Mouse (Mus musculus): Measurements from ENCODE around the gene March8. TPM values are rescaled to one million over a fixed set of nuclear protein-coding genes. Genes with fewer than 3 reads are reported as not detected.
A peak's percentile ranks its signal among the peaks of the same experiment; 100 is the strongest.
"Not testable (repeated sequence)": the region's sequence is repeated elsewhere in the genome, so short reads cannot be mapped to it uniquely, and the experiment has no call there.

March8 gene
- polyA plus RNA-seq, 1 experiment from 2014 or later, result 68.5 TPM

GRCm38 (mm10) chr6:116351534-116351933 is 13.7 kb downstream of the March8 start:
- WGBS, result 85% methylated on average over 4 of the region's 4 CpGs
- Histone ChIP-seq H3K36me3 (no peaks in the 10 kb centered on the region), H3K27me3 (no peaks in the 10 kb centered on the region), H3K27ac (no peak overlapping the region), H3K9me3 (no peaks in the 10 kb centered on the region), H3K4me2 (replicated peaks) (no peak overlapping the region), H3K4me3 (replicated peaks) (no peak overlapping the region), H3K9ac (replicated peaks) (no peak overlapping the region), H3K4me1 (replicated peaks) (no peaks in the 10 kb centered on the region)
- ATAC-seq, result no peak

- no peaks in the 10 kb centered on the region for H3K9me3 ChIP-seq
- H3K27me3 ChIP-seq, result no peaks in the 10 kb centered on the region
- no peak overlapping the region for H3K9ac ChIP-seq (replicated peaks)
- H3K4me3 ChIP-seq (replicated peaks), result no peak overlapping the region
- ATAC-seq, result no peak
- no peaks in the 10 kb centered on the region for H3K4me1 ChIP-seq (replicated peaks)
- H3K27ac ChIP-seq, result no peak overlapping the region
- no peaks in the 10 kb centered on the region for H3K36me3 ChIP-seq
- no peak overlapping the region for H3K4me2 ChIP-seq (replicated peaks)
- 94% methylated on average over 1 of the region's 1 CpGs for WGBS
These were observed 15.6 kb downstream of the March8 start for GRCm38 (mm10) chr6:116353428-116353827.

- H3K4me3 ChIP-seq (replicated peaks); H3K9ac ChIP-seq (replicated peaks); ATAC-seq; H3K27me3 ChIP-seq; H3K36me3 ChIP-seq; H3K4me2 ChIP-seq (replicated peaks); H3K4me1 ChIP-seq (replicated peaks); H3K9me3 ChIP-seq; H3K27ac ChIP-seq: not testable (repeated sequence)
- WGBS, result 78% methylated on average over 8 of the region's 8 CpGs
These were observed 18.6 kb downstream of the March8 start for GRCm38 (mm10) chr6:116356311-116356947.

GRCm38 (mm10) chr6:116356948-116357325 is 19.1 kb downstream of the March8 start:
- WGBS, result 72% methylated on average over 4 of the region's 4 CpGs
- Histone ChIP-seq H3K4me2 (replicated peaks) (no peak overlapping the region), H3K9ac (replicated peaks) (no peak overlapping the region), H3K27me3 (no peaks in the 10 kb centered on the region), H3K36me3 (no peaks in the 10 kb centered on the region), H3K4me1 (replicated peaks) (no peaks in the 10 kb centered on the region), H3K9me3 (no peaks in the 10 kb centered on the region), H3K4me3 (replicated peaks) (no peak overlapping the region), H3K27ac (no peak overlapping the region)
- no peak for ATAC-seq

GRCm38 (mm10) chr6:116358056-116358455 is 20.2 kb downstream of the March8 start:
- ATAC-seq, result no peak
- Histone ChIP-seq H3K36me3 (no peaks in the 10 kb centered on the region), H3K27me3 (no peaks in the 10 kb centered on the region), H3K4me1 (replicated peaks) (no peaks in the 10 kb centered on the region), H3K9ac (replicated peaks) (no peak overlapping the region), H3K4me2 (replicated peaks) (no peak overlapping the region), H3K27ac (no peak overlapping the region), H3K9me3 (no peaks in the 10 kb centered on the region), H3K4me3 (replicated peaks) (no peak overlapping the region)
- WGBS, result 76% methylated on average over 8 of the region's 8 CpGs

GRCm38 (mm10) chr6:116359256-116359655 is 21.4 kb downstream of the March8 start:
- Histone ChIP-seq H3K4me1 (replicated peaks) (no peaks in the 10 kb centered on the region), H3K27ac (no peak overlapping the region), H3K9ac (replicated peaks) (0 out of 2 replicates have a peak overlapping the region, but pooled peaks have one; percentile 10), H3K4me2 (replicated peaks) (no peak overlapping the region), H3K4me3 (replicated peaks) (no peak overlapping the region), H3K36me3 (no peaks in the 10 kb centered on the region), H3K27me3 (no peaks in the 10 kb centered on the region), H3K9me3 (no peaks in the 10 kb centered on the region)
- 83% methylated on average over 3 of the region's 3 CpGs for WGBS
- no peak for ATAC-seq

GRCm38 (mm10) chr6:116361463-116361862 is 23.6 kb downstream of the March8 start:
- Histone ChIP-seq H3K4me3 (replicated peaks) (no peak overlapping the region), H3K27me3 (no peaks in the 10 kb centered on the region), H3K9me3 (no peaks in the 10 kb centered on the region), H3K36me3 (no peaks in the 10 kb centered on the region), H3K9ac (replicated peaks) (no peak overlapping the region), H3K4me1 (replicated peaks) (no peaks in the 10 kb centered on the region), H3K27ac (no peak overlapping the region), H3K4me2 (replicated peaks) (no peak overlapping the region)
- no peak for ATAC-seq
- WGBS, result 93% methylated on average over 3 of the region's 3 CpGs

GRCm38 (mm10) chr6:116361993-116362392 is 24.2 kb downstream of the March8 start:
- H3K27me3 ChIP-seq, result no peaks in the 10 kb centered on the region
- H3K4me1 ChIP-seq (replicated peaks), result no peaks in the 10 kb centered on the region
- no peak for ATAC-seq
- H3K4me2 ChIP-seq (replicated peaks), result no peak overlapping the region
- H3K9ac ChIP-seq (replicated peaks), result no peak overlapping the region
- H3K9me3 ChIP-seq, result no peaks in the 10 kb centered on the region
- WGBS, result 95% methylated on average over 4 of the region's 4 CpGs
- no peak overlapping the region for H3K4me3 ChIP-seq (replicated peaks)
- H3K36me3 ChIP-seq, result no peaks in the 10 kb centered on the region
- H3K27ac ChIP-seq, result no peak overlapping the region

- Histone ChIP-seq H3K4me2 (replicated peaks) (no peak overlapping the region), H3K4me1 (replicated peaks) (0 out of 2 replicates have a peak, but pooled peaks cover 4% of the 10 kb centered on the region), H3K4me3 (replicated peaks) (no peak overlapping the region), H3K36me3 (no peaks in the 10 kb centered on the region), H3K27me3 (no peaks in the 10 kb centered on the region), H3K9me3 (no peaks in the 10 kb centered on the region), H3K9ac (replicated peaks) (no peak overlapping the region), H3K27ac (no peak overlapping the region)
- ATAC-seq, result no peak
- 73% methylated on average over 11 of the region's 11 CpGs for WGBS
These were observed 30.1 kb downstream of the March8 start for GRCm38 (mm10) chr6:116367971-116368370.

- Histone ChIP-seq H3K4me3 (replicated peaks) (no peak overlapping the region), H3K9me3 (no peaks in the 10 kb centered on the region), H3K27me3 (no peaks in the 10 kb centered on the region), H3K36me3 (no peaks in the 10 kb centered on the region), H3K4me1 (replicated peaks) (0 out of 2 replicates have a peak, but pooled peaks cover 4% of the 10 kb centered on the region), H3K27ac (no peak overlapping the region), H3K9ac (replicated peaks) (no peak overlapping the region), H3K4me2 (replicated peaks) (no peak overlapping the region)
- ATAC-seq, result no peak
- whole genome bisulfite sequencing, result 87% methylated on average over 1 of the region's 1 CpGs
These were observed 32.0 kb downstream of the March8 start for GRCm38 (mm10) chr6:116369811-116370210.

- H3K9me3 ChIP-seq, result no peaks in the 10 kb centered on the region
- WGBS, result 89% methylated on average over 6 of the region's 6 CpGs
- no peak overlapping the region for H3K9ac ChIP-seq (replicated peaks)
- H3K36me3 ChIP-seq, result no peaks in the 10 kb centered on the region
- no peak overlapping the region for H3K4me2 ChIP-seq (replicated peaks)
- H3K4me1 ChIP-seq (replicated peaks), result 0 out of 2 replicates have a peak, but pooled peaks cover 4% of the 10 kb centered on the region
- H3K27ac ChIP-seq, result no peak overlapping the region
- no peaks in the 10 kb centered on the region for H3K27me3 ChIP-seq
- peak; percentile 20; the same call in 1 of the 2 replicates for ATAC-seq
- H3K4me3 ChIP-seq (replicated peaks), result no peak overlapping the region
These were observed 32.6 kb downstream of the March8 start for GRCm38 (mm10) chr6:116370216-116370976.

- Histone ChIP-seq H3K4me1 (replicated peaks) (0 out of 2 replicates have a peak, but pooled peaks cover 4% of the 10 kb centered on the region), H3K4me2 (replicated peaks) (no peak overlapping the region), H3K9ac (replicated peaks) (no peak overlapping the region), H3K27ac (no peak overlapping the region), H3K4me3 (replicated peaks) (no peak overlapping the region), H3K9me3 (no peaks in the 10 kb centered on the region), H3K27me3 (no peaks in the 10 kb centered on the region), H3K36me3 (no peaks in the 10 kb centered on the region)
- no peak for ATAC-seq
- WGBS, result 97% methylated on average over 3 of the region's 3 CpGs
These were observed 33.7 kb downstream of the March8 start for GRCm38 (mm10) chr6:116371500-116371899.

Measured in midbrain, embryonic 13.5 days (tissue).